Mouse (Mus musculus) heart, adult 11 months (tissue): ENCODE measurements around the gene Ndufb6.
"Not testable (repeated sequence)": the region's sequence is repeated elsewhere in the genome, so short reads cannot be mapped to it uniquely, and the experiment has no call there.

Experiments
- DNase-seq: peaks from one replicate; pipeline ENCODE4 v3.0.0; 2022

The Ndufb6 gene

DNA sequence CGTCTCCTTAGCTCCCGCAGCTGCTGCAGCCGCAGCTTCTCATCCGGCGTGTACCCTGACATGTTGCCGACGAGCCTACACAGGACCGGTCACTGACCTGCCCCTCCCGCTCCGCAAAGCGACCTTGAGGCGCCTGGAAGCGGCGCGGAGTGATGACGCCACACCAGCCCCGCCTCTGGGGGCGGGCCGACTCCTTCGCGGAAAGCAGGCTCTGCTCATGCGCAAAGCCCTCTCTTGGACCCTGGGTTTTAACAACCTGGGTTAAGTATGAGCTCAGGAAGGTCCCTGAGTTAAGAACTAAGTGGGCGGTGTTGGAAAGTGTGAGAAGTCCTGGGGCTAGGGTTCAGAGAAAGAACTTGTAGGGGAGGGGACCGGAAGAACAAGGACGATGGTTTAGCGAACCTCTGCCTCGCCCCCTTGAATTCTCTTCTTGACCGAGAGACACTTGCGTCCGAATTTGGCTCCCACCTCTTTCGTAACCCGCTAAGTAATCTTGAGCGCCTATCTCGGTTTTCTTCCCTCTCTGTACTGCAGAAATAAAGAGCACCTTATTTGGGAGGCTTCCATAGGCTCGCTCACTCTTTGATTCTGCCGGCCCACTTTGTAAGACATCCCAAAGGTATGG, at the start of gene Ndufb6:
Gene Ndufb6 (minus strand): TSS at position 146 of the 625 bp plus-strand sequence.
- DNase-seq = peak; percentile 99

DNA sequence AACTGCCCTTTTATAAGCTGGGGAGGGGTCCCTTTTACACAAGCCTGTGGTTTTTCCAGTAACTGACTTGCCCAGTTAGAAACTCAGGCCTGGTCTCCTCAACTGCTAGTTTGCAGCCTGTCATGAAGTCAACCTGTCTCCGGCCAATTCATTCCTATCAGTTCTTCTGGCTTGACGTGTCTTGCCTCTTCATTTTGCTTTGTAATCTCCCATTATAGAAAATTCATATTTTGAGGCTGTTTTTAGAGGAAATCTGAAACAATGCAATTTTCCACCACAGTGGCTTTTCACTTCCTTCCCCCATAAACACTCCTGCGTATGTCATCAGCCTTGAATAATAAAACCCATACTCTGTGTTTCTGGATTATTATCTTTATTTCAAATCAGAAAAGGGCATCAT, 47.9 kb upstream of the Ndufb6 start:
- no peak for DNase-seq

DNA sequence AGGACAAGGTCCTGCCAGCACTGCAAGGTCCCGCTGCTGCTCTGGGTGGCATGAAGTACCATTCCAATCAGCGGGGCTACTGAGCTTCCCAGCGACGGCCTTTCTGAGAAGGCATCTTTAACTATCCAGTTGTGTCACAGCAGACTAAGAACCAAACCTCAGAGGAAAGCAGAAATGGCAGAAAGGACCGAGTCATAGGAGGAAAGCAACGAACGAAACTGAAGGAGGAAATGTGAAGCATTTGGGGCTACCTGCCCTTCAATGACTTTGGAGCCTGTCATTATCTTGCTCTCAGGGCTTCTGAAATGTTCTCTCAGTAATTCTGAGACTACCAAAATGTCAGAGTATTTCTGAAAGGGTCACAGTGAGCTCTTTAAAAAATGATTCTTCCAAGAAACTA, 45.4 kb upstream of the Ndufb6 start:
- no peak for DNase-seq

DNA sequence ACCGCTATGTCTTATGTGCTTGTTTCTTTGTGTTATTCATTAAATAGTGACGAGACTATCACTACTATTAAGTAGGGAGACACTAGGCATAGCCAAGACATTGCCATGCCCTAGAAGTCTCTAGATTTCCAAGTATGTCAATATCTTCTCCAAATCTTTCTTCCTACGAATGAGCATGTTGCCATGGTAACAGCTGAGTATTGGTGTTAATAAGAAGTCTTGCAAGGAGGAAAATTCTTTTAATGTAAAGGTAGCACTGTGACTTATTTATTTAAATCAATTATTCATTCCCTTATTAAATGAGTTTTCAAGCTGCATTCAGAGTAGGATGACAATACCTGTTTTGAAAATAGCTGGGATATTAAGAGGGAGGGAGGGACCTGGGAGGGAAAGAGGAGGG, 38.2 kb upstream of the Ndufb6 start:
- no peak for DNase-seq

DNA sequence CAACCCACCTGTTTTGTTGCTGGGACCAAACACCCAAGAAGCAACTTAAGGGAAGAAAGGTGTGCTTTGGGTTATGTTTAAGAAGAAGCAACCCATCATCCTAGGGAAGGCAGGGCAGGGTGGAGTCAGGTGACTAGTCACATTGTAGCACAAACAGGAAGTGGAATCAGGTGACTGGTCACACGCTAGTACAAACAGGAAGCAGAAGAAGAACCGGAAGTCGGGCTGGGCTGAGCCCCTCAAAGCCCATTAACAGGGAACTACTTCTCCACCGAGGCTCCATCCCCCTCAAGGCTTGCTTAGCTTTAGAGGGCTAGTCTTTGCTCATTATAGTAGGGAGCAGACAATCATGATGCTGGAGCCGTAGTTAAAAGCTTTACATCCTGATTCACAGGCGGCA, 33.8 kb upstream of the Ndufb6 start:
- DNase-seq = no peak

DNA sequence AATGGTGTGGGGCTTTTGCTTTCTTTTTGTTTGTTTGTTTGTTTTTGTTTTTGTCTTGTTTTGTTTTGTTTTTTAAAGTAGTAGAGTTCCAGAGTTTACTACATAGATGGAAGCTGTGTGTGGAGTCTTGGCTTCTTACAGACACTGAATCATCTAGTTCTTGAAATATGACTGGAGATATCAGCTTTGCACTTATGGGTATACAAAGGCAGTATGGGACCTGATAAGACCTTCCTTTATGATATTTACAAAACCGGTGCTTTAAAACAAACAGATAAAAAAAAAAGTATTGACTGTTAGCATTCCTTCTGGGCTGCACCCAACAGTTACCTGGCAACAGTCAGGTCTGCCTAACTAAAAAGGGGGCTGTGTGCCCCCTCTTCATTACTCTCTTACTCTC, 33.0 kb upstream of the Ndufb6 start:
- no peak for DNase-seq

DNA sequence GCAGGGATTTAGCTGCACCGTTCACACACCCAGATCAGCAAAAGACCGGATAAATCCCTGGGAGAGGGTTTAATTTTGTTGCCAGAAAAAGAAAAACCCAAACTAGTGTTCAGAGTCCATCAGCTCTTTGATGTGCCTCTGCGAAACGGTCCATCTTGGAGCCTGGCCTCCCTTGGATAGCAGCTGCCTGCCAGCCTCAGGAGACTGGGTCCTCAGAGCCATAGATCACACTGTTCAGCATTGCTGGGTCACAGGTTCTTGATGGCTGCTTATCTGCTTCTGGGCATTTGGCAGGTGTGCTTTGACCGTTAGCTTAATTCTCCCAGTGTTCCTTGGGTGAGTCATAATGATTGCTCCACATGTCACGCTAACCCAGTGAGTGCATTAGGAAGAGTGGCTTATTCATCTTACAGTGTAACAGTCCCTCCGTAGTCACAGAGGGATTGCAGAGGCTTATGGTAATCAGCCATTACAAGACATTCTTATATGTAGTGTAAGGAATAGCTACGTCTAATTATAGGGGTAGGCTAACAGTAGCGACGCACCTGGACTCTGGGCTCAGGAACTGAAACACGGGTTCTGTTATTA, 31.7 kb upstream of the Ndufb6 start:
- DNase-seq = no peak

DNA sequence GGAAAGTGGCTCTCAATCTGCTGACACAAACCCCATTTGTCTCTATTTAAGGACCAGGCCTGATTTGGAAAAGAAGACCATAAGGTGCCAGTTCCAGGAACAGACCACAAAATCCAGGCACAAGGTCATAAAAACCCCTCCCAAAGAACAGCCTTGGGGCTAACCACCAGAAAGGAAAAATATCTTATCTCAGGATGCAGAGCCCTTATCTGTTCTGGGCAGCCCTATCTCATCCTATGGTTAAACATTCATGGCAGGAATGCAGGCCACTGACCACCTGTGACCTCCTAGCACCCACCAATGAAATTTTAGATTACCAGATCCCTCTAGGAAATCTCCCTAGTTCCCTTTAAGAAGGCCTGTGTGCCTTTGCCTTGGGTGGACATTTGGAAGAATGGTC, 30.5 kb upstream of the Ndufb6 start:
- DNase-seq = no peak

DNA sequence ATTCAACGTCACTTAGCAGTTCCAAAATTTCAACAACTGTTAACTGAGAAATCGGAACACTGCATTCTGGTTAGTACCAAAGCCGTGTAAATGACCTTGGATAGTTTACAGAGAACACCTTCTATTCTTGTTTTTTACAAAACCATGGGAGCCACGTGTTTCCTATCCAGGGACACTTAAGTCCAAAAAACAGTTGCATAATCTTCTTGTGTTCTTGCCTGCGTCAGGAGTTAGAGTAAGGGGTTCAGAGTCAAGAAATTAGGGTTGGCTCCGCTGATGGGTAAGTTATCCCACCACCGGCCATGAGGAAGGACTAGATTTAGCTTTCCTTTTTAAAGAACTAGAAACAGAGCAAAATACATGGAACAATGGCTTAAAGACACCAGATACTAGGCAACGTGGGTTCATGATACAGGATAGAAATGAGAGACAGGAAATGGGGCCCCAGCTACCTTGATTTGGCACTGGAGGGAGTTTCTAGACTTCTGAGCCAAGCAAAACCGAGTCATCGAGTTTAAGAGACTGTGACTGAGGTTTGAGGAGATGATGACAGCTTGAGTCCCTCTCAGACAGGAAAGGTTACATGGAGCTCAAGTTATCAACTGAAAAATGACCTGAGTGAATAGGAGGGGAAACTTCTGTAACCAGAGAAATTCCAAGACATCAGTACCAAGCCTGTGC, 23.4 kb upstream of the Ndufb6 start:
- peak; percentile 73 for DNase-seq

DNA sequence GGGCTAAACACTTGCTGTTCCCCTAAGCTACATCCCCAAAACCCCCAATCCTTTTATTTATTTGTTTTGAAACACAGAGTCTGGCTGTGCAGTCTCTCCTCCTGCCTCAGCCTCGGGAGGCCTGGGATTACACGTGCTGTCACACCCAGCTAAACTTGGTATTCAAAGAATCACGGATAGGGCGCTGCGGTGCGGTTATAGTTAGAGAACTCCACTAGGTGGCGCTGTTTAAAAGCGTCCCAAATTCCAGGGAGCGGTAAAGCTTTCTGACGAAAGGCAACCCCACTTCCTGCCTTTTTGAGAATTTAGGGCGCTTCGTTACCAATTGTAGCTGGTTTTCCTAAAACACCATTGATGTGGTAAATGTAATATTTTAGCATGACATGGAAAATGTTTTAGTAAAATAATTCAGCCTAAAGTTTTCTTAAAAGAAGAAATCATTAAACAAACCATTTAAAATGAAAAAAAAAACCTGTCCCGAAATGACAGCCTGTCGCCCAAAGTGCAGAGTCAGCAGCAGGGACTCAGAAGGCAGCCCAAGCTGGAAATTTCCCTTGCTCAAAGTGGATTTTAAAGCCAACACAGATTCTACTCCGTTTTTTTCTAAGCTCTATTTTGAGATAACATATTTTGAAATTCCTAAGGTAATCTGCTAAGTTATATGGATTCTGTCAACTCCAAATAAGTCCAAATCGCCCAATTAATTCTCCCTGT, 22.0 kb upstream of the Ndufb6 start:
- peak; percentile 93 for DNase-seq

DNA sequence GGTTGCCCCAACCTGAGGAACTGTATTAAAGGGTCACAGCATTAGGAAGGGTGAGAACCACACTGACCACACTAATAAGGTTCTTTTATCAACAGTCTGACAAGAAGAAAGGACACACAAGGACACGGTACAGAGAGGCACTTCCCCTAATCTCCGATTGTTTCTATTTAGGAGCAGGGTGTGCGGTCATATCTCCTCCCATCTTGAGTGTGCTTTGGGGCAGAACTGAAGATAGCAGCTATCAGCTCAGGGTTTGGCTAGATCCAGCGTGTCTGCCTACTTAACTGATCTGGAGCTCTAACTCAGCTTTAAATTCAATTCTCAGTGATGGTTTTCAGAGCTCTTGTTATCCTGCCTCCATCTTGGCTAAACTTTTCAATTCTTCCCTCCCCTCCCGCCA, 19.9 kb upstream of the Ndufb6 start:
- DNase-seq = no peak

DNA sequence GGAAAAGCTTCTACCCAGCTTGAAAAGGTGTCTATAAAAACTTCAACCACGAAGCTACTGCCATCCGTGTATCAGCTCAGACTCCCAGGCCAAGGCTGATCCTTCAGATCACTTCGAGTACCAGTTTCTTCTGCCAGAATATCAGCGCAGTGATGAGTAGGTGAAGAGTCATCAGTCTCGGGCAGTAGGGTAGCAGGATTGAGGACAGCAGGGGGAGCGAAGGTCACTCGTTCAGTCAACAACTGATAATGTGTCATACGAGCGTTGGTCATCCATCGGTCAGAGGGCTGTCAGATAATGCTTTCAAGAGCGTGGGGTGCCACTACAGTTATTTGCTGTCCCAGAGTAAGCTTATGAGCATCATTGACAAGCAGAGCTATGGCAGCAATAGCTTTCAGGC, 12.3 kb upstream of the Ndufb6 start:
- DNase-seq = not testable (repeated sequence)

DNA sequence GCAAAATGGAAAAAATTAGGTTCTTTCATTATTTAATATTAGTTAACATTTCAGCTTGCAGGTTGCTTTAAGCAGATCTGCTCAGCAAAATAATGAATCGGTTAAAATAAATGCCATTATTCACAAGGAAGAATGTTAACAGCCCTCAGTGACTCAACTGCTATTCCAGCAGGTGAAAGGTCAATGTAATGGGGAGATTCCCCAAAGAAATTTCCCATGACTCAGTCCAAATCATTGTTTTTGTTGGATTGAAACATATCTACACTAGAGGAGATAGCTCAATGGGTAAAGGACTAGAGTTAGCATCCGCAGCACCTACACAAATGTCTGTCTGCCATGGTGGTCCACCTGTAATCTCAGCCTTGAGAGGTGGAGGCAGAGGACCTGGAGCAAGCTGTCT, 9.8 kb upstream of the Ndufb6 start:
- DNase-seq = peak; percentile 65

DNA sequence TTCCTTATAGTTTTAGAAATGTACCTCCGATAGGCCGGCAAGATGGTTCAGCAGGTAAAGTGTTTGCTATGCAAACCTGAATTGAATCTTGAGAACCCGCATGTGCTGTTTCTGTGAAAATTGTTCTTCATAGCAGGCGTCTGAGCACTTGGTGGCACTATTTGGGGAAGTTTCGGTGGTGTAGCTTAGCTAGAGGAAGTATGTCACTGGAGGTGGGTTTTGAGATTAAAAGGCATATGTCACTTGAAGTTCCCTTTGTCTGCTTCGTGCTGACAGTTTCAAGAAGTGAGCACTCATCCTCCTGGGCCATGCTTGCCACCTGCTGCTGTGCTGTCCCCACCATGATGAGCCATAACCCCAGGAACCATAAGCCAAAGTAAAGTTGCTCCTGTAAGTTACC, 8.2 kb upstream of the Ndufb6 start:
- peak; percentile 56 for DNase-seq

DNA sequence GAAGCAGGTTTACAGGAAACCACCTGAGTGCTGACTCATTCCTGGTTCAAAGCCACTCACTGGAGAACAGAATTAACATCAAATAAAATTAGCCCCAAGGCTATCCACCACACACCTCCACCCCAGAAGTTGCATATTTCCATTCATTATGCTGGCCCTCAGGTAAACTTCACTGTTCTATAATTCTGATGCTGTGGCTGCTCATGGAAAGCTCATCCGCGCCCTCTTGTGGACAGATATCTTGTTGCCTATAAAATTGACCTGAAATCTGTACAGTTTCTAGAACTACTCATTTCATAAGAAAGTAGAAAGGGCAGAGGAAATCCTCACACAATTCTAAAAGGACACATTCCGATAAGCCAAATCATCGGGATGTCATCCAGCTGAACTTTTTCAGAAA, 6.4 kb upstream of the Ndufb6 start:
- DNase-seq = peak; percentile 85

DNA sequence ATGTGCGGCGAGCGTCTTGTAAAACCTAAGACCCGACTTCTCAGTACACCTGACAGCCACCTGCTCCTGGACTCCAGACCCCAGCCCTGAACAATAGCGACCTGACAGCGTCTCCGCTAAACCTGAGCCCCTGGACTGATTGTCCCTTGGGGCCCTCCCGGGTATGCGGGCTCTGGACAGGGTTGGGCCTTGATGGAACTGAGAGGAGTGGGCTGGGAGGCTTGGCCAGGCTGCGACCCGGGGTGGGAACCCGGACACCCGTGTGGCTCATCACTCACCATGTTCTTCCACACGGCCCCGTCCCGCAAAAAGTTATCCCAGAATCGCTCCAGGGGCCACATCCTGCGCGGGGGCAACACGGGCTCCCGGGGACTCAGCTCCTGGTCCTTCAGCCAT, 343 bp downstream of the Ndufb6 start:
- DNase-seq = no peak

DNA sequence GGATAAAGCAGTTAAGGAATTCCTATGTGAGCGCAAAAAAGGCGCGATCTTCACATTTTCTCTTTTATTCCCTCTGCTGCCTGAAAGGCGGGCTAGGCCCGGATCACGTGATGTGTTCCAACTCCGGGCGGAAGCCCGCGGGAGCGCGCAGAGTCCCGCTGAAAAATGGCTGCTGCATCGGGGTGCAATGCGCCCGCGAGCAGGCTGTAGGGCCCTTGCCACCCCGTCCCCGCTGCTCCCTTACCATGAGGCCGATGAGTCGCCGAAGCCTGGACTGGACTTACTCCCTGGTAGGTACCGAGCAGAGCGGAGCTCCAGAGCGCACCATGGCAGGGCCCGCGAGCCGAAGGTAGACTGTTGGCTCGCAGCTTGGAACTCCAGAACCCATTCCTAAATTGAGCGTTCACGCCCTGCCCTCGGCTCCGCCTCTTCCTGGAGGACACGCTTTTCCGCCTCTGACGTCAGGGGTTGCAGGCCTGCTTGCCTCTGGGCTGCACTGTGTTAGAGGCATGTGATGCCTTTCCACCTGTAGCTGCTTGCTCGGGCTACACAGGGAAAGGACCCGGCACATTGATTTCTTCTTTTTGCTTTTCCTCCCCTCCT, 9.7 kb downstream of the Ndufb6 start, which contains the start of the genes Smim27 and Topors:
Gene Smim27 (plus strand): TSS at position 150 of the 603 bp plus-strand sequence.
Gene Topors (minus strand): TSS at position 421 of the 603 bp plus-strand sequence.
- DNase-seq = peak; percentile 100

DNA sequence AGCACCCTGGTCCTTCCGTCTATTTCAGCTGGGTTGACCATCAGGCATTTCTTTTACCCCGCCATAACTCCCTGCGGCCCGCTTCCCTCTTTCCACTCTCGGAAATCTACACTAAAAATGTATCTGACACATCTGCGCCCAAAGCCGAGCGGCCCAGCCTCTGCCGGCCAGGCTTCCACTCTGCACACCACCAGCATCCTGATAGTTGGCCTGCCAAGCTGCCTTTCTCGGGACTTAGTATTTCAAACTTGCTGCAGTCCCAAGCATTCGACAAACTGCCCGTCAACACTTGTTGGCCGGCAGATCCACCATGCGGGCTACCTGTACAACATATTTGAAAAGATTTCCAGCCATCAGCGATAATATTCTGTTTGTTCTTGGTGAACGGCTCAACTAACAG, 10.4 kb downstream of the Ndufb6 start:
- no peak for DNase-seq

DNA sequence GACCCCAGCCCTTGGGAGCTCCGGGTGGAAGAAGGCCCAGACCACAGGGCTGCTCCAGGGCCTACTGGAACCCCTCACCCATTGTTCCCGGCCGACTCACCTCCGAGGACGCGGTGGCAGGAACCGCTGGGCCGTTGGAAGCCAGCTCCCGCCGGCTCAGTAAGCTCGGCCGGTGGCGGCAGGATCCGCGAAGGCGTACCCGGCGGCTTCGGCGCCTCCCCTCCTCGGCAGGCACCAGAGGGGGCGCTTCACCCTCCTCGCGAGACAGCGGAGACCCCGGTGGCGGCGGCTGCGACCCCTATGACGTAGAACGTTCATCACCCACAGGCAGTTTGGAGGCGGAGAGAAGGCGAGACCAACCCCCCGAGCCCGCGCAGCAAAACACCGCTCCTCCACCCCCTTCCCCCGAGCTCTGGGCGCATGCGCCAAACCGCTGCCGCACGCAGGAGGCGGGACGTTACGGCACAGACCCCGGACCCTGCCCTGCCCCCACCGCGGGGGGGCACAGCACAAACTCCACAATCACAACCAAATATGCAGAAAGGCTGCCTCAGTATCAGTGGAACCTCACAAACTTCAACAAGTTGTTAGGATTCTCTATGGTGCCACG, 10.9 kb downstream of the Ndufb6 start:
- DNase-seq = peak; percentile 99

DNA sequence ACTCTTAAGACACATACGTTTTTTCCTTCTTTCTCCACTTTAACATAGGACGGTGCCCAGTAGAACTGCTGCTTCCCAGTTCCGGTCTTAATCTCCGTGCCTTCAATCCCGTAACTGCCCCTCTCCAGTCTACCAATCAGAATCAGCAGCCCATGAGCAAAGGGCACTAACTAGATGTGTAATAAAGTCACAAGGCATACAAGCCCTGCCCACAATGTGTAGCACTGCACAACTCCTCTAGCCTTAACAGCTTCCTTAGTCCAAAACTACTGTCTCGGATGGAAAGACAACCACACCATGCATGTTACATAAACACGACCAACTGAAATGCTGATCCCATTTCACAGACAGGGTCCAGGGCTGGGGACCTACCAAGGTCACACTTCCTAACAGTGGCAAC, 11.5 kb downstream of the Ndufb6 start:
- no peak for DNase-seq

DNA sequence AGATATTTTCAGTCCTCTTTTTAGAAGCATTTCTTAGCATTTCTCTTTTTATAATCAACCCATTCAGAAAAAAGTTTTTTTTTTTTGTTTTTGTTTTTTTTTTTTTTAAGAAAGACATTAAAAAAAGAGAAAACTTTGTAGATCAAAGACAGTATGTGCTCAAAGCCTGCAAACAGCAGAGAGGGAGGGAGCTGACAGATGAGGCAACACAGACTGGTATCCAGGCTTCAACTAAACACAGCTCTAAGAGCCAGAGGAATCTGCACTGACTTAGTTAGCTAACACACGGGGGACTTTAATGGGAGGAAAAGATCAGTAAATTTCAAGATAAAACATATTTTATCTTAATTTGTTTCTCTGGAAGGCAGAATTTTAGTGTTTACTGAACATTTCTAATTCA, 14.9 kb downstream of the Ndufb6 start:
- no peak for DNase-seq

DNA sequence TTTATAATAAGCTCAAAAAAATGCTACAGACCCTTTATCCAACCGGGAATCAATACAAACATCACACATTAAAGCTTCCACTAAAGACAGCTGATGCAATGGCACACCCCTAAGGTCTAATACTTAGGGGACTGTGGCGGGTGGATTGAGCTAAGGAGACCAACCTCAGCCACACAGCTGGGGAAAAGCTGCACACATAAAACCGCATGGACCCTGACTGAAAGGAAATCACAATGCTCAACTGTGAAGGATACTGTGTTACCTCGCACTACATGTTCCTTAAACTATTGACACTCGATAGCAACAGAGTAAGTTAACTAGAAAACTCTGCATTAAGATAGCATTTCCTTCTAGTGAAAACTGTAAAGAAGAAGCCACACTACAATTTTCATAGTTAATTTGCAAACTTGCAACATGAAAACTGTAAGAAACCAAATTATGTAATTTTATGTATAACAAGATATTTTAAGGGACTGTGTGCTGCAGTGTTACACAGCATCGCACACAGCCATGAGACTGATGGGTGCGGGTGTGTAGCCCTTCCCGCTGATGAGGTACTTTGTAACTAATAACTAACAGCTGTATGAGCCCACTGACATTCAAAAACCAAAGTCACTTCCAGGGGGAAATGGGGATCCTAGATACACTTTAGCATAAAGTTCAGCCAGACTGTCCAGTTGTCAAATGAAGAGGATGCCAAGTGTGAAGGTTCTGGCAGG, 24.7 kb downstream of the Ndufb6 start:
- DNase-seq = peak; percentile 79
